9 mouse cellular contexts compared by ENCODE assay signal in the genomic region with DNA sequence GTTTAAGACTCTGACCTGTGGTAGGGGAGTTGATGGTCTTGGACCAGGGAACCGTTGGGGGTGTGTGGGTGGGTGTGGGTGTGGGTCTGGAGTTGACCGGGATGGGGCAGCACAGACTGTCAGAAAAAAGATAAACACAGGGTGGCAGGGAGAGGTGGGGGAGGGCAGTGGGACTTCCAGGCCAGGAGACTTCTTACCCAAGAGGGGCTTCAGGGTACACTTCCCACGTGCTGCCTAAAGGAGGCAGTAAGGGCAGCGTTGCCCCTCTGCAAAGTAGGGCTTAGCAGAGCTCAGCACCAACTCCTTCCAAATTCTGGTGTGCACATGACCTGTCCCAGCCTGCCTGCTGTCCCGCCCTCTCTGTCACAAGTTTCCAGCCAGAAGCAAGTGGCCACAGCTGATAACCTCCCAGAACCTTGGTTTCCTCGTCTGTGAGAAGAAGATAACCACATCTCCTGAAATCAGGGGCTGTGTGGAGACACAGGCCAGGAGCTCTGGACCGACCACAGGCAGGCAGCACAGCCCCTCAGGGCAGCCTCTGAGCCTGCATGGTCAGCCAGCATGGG. TPM values are rescaled to one million over a fixed set of nuclear protein-coding genes. Genes with fewer than 3 reads are reported as not detected.
DNase-seq lines count a peak whose midpoint lies in the region; ATAC-seq and TF ChIP-seq lines count a peak whose summit lies in the region.
"Had no signal": no experiment of that assay in that cellular context is flagged by ENCODE, and none has a peak within 500 bp of the region (broad histone marks: within the 10 kb centered on the region; RNA-seq: fewer than 3 reads in every experiment).

No protein-coding gene starts in this region.

- 9% methylated on average over 7 of the region's 7 CpGs for WGBS in bone marrow, adult 2 months
- 8% methylated on average over 7 of the region's 7 CpGs for WGBS in heart, embryonic 11.5 days (ENCODE audit: insufficient replicate concordance)
- WGBS in liver, embryonic 11.5 days = 7% methylated on average over 7 of the region's 7 CpGs
- 39% methylated on average over 7 of the region's 7 CpGs for WGBS in neural tube, embryonic 13.5 days

- H3K79me2 ChIP-seq in CH12.LX (replicated peaks; ENCODE audit: control insufficient read depth, extremely low read depth, insufficient read depth, poor library complexity, severe bottlenecking) = no peaks in the 10 kb centered on the region

- DNase-seq in CH12.LX (ENCODE audit: extremely low read depth) = no peak
- peak; percentile 80 for DNase-seq in liver, embryonic 11.5 days (ENCODE audit: low spot score)
- no peak for DNase-seq in testis, postnatal 14 days (ENCODE audit: low spot score)
- no peak for DNase-seq in right cerebral cortex, postnatal 14 days

- no peak overlapping the region for H3K27ac ChIP-seq in CH12.LX (ENCODE audit: insufficient read depth, low read depth)
- H3K27ac ChIP-seq in bone marrow, adult 2 months (ENCODE audit: control insufficient read depth, insufficient read depth, low read depth, low read length, poor library complexity) = peak overlapping the region; percentile 77
- H3K27ac ChIP-seq in heart, embryonic 11.5 days (ENCODE audit: low read depth, low read length) = peak overlapping the region; percentile 73
- H3K27ac ChIP-seq in liver, embryonic 11.5 days (ENCODE audit: low read depth, low read length) = peak overlapping the region; percentile 77
- H3K27ac ChIP-seq in neural tube, embryonic 13.5 days (replicated peaks) = peak overlapping the region; percentile 89

- no peaks in the 10 kb centered on the region for H3K9me3 ChIP-seq in CH12.LX (replicated peaks; ENCODE audit: low read length)
- H3K9me3 ChIP-seq in heart, embryonic 11.5 days (replicated peaks; ENCODE audit: control insufficient read depth, low read length) = no peaks in the 10 kb centered on the region
- H3K9me3 ChIP-seq in liver, embryonic 11.5 days (ENCODE audit: control insufficient read depth, low read length) = no peaks in the 10 kb centered on the region
- no peaks in the 10 kb centered on the region for H3K9me3 ChIP-seq in neural tube, embryonic 13.5 days

- peak; percentile 10 for TF ChIP-seq RAD21 in CH12.LX (IDR thresholded peaks at IDR 0.05; ENCODE audit: low read depth, low read length)

- H3K36me3 ChIP-seq in CH12.LX (replicated peaks in 1 of 2; ENCODE audit: control insufficient read depth in 1 of 2, insufficient read depth in 1 of 2, low read length in 1 of 2) = no peaks in the 10 kb centered on the region
- H3K36me3 ChIP-seq in heart, embryonic 11.5 days (ENCODE audit: control insufficient read depth, insufficient read depth, low read length) = no peaks in the 10 kb centered on the region
- no peaks in the 10 kb centered on the region for H3K36me3 ChIP-seq in liver, embryonic 11.5 days (ENCODE audit: control insufficient read depth, insufficient read depth, low read length)
- H3K36me3 ChIP-seq in neural tube, embryonic 13.5 days = no peaks in the 10 kb centered on the region

- H3K4me2 ChIP-seq in CH12.LX (ENCODE audit: insufficient read depth, low read depth, poor library complexity, severe bottlenecking) = no peak overlapping the region
- H3K4me2 ChIP-seq in heart, embryonic 11.5 days = peak overlapping the region; percentile 65
- H3K4me2 ChIP-seq in liver, embryonic 11.5 days = peak overlapping the region; percentile 67
- peak overlapping the region; percentile 34; the same call in 1 of the 2 replicates for H3K4me2 ChIP-seq in neural tube, embryonic 13.5 days

- H3K9ac ChIP-seq in CH12.LX (ENCODE audit: insufficient read depth, low read depth) = no peak overlapping the region
- no peak overlapping the region for H3K9ac ChIP-seq in heart, embryonic 11.5 days (ENCODE audit: low read depth, low read length)
- no peak overlapping the region for H3K9ac ChIP-seq in liver, embryonic 11.5 days (ENCODE audit: low read depth, low read length)
- H3K9ac ChIP-seq in neural tube, embryonic 13.5 days = 0 out of 2 replicates have a peak overlapping the region, but pooled peaks have one; percentile 59

- in situ Hi-C loops in CH12.LX (cut with MboI; ENCODE audit: low pct_ligation_motif_present, low pct_unique_long_range_greater_than_20kb, low sequenced_read_pairs) = loop anchor here (5.0 kb wide), 2 partner anchors 38 to 78 kb away; no protein-coding TSS in a partner anchor

- TF ChIP-seq POLR2A in CH12.LX (IDR thresholded peaks at IDR 0.05; ENCODE audit: low read depth, low read length) = no peak
- no peak for TF ChIP-seq POLR2A in bone marrow, adult 2 months (IDR thresholded peaks at IDR 0.05; ENCODE audit: borderline replicate concordance, control insufficient read depth, low read depth, low read length)

- no peak for TF ChIP-seq EP300 in CH12.LX (IDR thresholded peaks at IDR 0.05; ENCODE audit: low read length)

- peaks cover 10% of the 10 kb centered on the region for H3K27me3 ChIP-seq in CH12.LX (replicated peaks)
- peaks cover 17% of the 10 kb centered on the region for H3K27me3 ChIP-seq in heart, embryonic 11.5 days (ENCODE audit: control insufficient read depth, insufficient read depth, low read length)
- H3K27me3 ChIP-seq in liver, embryonic 11.5 days (replicated peaks; ENCODE audit: control insufficient read depth, insufficient read depth, low read length) = peaks cover 42% of the 10 kb centered on the region
- H3K27me3 ChIP-seq in neural tube, embryonic 13.5 days = peaks cover 17% of the 10 kb centered on the region; the same call in 1 of the 2 replicates

- H3K4me1 ChIP-seq in CH12.LX (ENCODE audit: control insufficient read depth in 1 of 2, insufficient read depth in 2 of 2) = peaks cover 22 to 44% of the 10 kb centered on the region in 2 experiments
- peaks cover 11% of the 10 kb centered on the region for H3K4me1 ChIP-seq in bone marrow, adult 2 months (ENCODE audit: control insufficient read depth, insufficient read depth, low read length)
- peaks cover 27% of the 10 kb centered on the region for H3K4me1 ChIP-seq in heart, embryonic 11.5 days (ENCODE audit: control insufficient read depth, insufficient read depth, low read length)
- H3K4me1 ChIP-seq in liver, embryonic 11.5 days (replicated peaks; ENCODE audit: control insufficient read depth, insufficient read depth, low read length) = peaks cover 36% of the 10 kb centered on the region
- H3K4me1 ChIP-seq in neural tube, embryonic 13.5 days (replicated peaks) = peaks cover 32% of the 10 kb centered on the region

- TF ChIP-seq CTCF in CH12.LX (conservative IDR thresholded peaks at IDR 0.05 in 1 of 2, IDR thresholded peaks at IDR 0.05 in 1 of 2; ENCODE audit: low read depth in 2 of 2, low read length in 2 of 2) = peak in 1 of 2 experiments; percentile 34; a peak in 2 of 4 replicates
- 0 out of 2 replicates have a peak, but pooled peaks have one; percentile 11 for TF ChIP-seq CTCF in bone marrow, adult 2 months (IDR thresholded peaks at IDR 0.05; ENCODE audit: control insufficient read depth, insufficient read depth, low read length)

- peak; percentile 90 for ATAC-seq in heart, embryonic 11.5 days (replicated peaks; ENCODE audit: insufficient number of reproducible peaks, low FRiP score, low TSS enrichment)
- peak; percentile 89 for ATAC-seq in liver, embryonic 11.5 days (replicated peaks; ENCODE audit: low FRiP score)
- peak; percentile 30; the same call in 1 of the 2 replicates for ATAC-seq in neural tube, embryonic 13.5 days (ENCODE audit: low read depth)
- no peak for ATAC-seq in frontal cortex, adult (ENCODE audit: low TSS enrichment)

- dilution Hi-C loops in CH12.LX (cut with MboI; ENCODE audit: extremely low pct_ligation_motif_present, extremely low pct_unique_long_range_greater_than_20kb, low sequenced_read_pairs) = no loop called here

- H3K4me3 ChIP-seq in CH12.LX (replicated peaks in 1 of 3; ENCODE audit: low read depth in 2 of 3, low read length in 2 of 3, poor library complexity in 1 of 3) = no peak overlapping the region
- H3K4me3 ChIP-seq in bone marrow, adult 2 months (replicated peaks; ENCODE audit: control insufficient read depth, low read depth, low read length) = peak overlapping the region; percentile 12
- peak overlapping the region; percentile 26; the same call in 1 of the 2 replicates for H3K4me3 ChIP-seq in heart, embryonic 11.5 days (ENCODE audit: low read depth, low read length)
- H3K4me3 ChIP-seq in liver, embryonic 11.5 days (ENCODE audit: low read depth, low read length) = peak overlapping the region; percentile 30
- no peak overlapping the region for H3K4me3 ChIP-seq in neural tube, embryonic 13.5 days
- H3K4me3 ChIP-seq: myocyte had no signal

TF ChIP-seq in CH12.LX, 34 proteins besides CTCF, POLR2A, EP300 and RAD21:
- TF ChIP-seq IRF4 (IDR thresholded peaks at IDR 0.05; ENCODE audit: low read depth, low read length) = no peak
- no peak for TF ChIP-seq E2F4 (IDR thresholded peaks at IDR 0.05; ENCODE audit: insufficient replicate concordance, low read depth, low read length)

RNA-seq across cellular contexts. Expression of a gene that starts 20.7 kb away (rescaled TPM):
- total RNA-seq in CH12.LX (2012; rRNA removed) = 2.1 and 3.4 TPM in 2 replicates
- 0.43 and 0.47 TPM in 2 replicates for total RNA-seq in CH12.LX (2014; rRNA removed)
- 16.5 and 22.6 TPM in 2 replicates for polyA plus RNA-seq in CH12.LX (2012; ENCODE audit: insufficient read length, low read depth)
- polyA plus RNA-seq in bone marrow, adult 2 months (2011; ENCODE audit: insufficient read depth, insufficient read length, low replicate concordance, missing spikeins) = 16.3 and 58.8 TPM in 2 replicates
- 5.2 and 5.4 TPM in 2 replicates for polyA plus RNA-seq in heart, embryonic 11.5 days (2014; fragmentation: Nextera tagmentation; extraction: Ambion mirVana)
- polyA plus RNA-seq in liver, embryonic 11.5 days (2014; fragmentation: Nextera tagmentation; extraction: Ambion mirVana) = 13.8 and 14.4 TPM in 2 replicates
- 21.2 and 22.2 TPM in 2 replicates for polyA plus RNA-seq in neural tube, embryonic 13.5 days (2015; fragmentation: Nextera tagmentation; extraction: Ambion mirVana)

RNA-seq across cellular contexts. Expression of a gene that starts 55.7 kb away (rescaled TPM):
- 8.8 and 9.0 TPM in 2 replicates for total RNA-seq in CH12.LX (2012; rRNA removed)
- total RNA-seq in CH12.LX (2014; rRNA removed) = 2.0 and 2.2 TPM in 2 replicates
- 10.4 and 12.7 TPM in 2 replicates for polyA plus RNA-seq in CH12.LX (2012; ENCODE audit: insufficient read length, low read depth)
- 5.0 TPM in 2 replicates for polyA plus RNA-seq in bone marrow, adult 2 months (2011; ENCODE audit: insufficient read depth, insufficient read length, low replicate concordance, missing spikeins)
- 15.4 and 17.5 TPM in 2 replicates for polyA plus RNA-seq in heart, embryonic 11.5 days (2014; fragmentation: Nextera tagmentation; extraction: Ambion mirVana)
- 16.6 and 18.8 TPM in 2 replicates for polyA plus RNA-seq in liver, embryonic 11.5 days (2014; fragmentation: Nextera tagmentation; extraction: Ambion mirVana)
- polyA plus RNA-seq in neural tube, embryonic 13.5 days (2015; fragmentation: Nextera tagmentation; extraction: Ambion mirVana) = 15.6 and 17.1 TPM in 2 replicates

Comparison
In these comparisons a context has a peak if more than half of its experiments do, and no peak if none do; other contexts are left out.
1. H3K4me3 ChIP-seq: peak in bone marrow, adult 2 months (single experiment), heart, embryonic 11.5 days (single experiment) and liver, embryonic 11.5 days (single experiment); none in CH12.LX (0 of 3) and neural tube, embryonic 13.5 days (single experiment).